Mouse (Mus musculus): ENCODE measurements around the gene Tnfaip6. TPM values are rescaled to one million over a fixed set of nuclear protein-coding genes. Genes with fewer than 3 reads are reported as not detected.
"Not testable (repeated sequence)": the region's sequence is repeated elsewhere in the genome, so short reads cannot be mapped to it uniquely, and the experiment has no call there.

The Tnfaip6 gene
- polyA plus RNA-seq (2015; fragmentation: Nextera tagmentation; extraction: Ambion mirVana), result 0.08 and 0.17 TPM in 2 replicates

GRCm38 (mm10) chr2:52037882-52038281 is at the start of gene Tnfaip6:
Gene Tnfaip6 (plus strand): TSS chr2:52038009.
- ATAC-seq (ENCODE audit: insufficient read depth), result no peak
- H3K9ac ChIP-seq, result no peak within 1 kb of the TSS
- WGBS (ENCODE audit: insufficient replicate concordance), result 4% methylated on average over 17 of the region's 17 CpGs

GRCm38 (mm10) chr2:51989559-51989958 is 48.2 kb upstream of the Tnfaip6 start:
- H3K4me2 ChIP-seq, result no peak overlapping the region
- H3K36me3 ChIP-seq (replicated peaks), result no peaks in the 10 kb centered on the region
- ATAC-seq (ENCODE audit: insufficient read depth), result no peak
- 50% methylated on average over 2 of the region's 2 CpGs for WGBS (ENCODE audit: insufficient replicate concordance)
- no peaks in the 10 kb centered on the region for H3K9me3 ChIP-seq (replicated peaks)
- H3K27ac ChIP-seq (replicated peaks), result no peak overlapping the region
- H3K27me3 ChIP-seq, result no peaks in the 10 kb centered on the region
- H3K4me3 ChIP-seq (replicated peaks), result no peak overlapping the region
- no peak overlapping the region for H3K9ac ChIP-seq
- H3K4me1 ChIP-seq (replicated peaks), result no peaks in the 10 kb centered on the region

More at GRCm38 (mm10) chr2:52037882-52038281, at the start of gene Tnfaip6:
- no peaks in the 10 kb centered on the region for H3K9me3 ChIP-seq (replicated peaks)
- H3K36me3 ChIP-seq (replicated peaks), result no peaks in the 10 kb centered on the region
- no peak within 1 kb of the TSS for H3K27ac ChIP-seq (replicated peaks)
- peak within 1 kb of the TSS; percentile 34 for H3K4me3 ChIP-seq (replicated peaks)
- H3K4me2 ChIP-seq, result peak within 1 kb of the TSS; percentile 59
- H3K4me1 ChIP-seq (replicated peaks), result 0 out of 2 replicates have a peak, but pooled peaks cover 4% of the 10 kb centered on the region
- peaks cover 26% of the 10 kb centered on the region for H3K27me3 ChIP-seq

- no peak overlapping the region for H3K4me2 ChIP-seq
- no peak overlapping the region for H3K27ac ChIP-seq (replicated peaks)
- no peak overlapping the region for H3K9ac ChIP-seq
- H3K27me3 ChIP-seq, result no peaks in the 10 kb centered on the region
- H3K9me3 ChIP-seq (replicated peaks), result no peaks in the 10 kb centered on the region
- WGBS (ENCODE audit: insufficient replicate concordance), result 77% methylated on average over 6 of the region's 6 CpGs
- H3K36me3 ChIP-seq (replicated peaks), result no peaks in the 10 kb centered on the region
- H3K4me3 ChIP-seq (replicated peaks), result no peak overlapping the region
- ATAC-seq (ENCODE audit: insufficient read depth), result no peak
- no peaks in the 10 kb centered on the region for H3K4me1 ChIP-seq (replicated peaks)
Observed at GRCm38 (mm10) chr2:51991447-51991846, 46.4 kb upstream of the Tnfaip6 start.

- no peak overlapping the region for H3K4me3 ChIP-seq (replicated peaks)
- H3K27ac ChIP-seq (replicated peaks), result no peak overlapping the region
- H3K4me1 ChIP-seq (replicated peaks), result no peaks in the 10 kb centered on the region
- no peak overlapping the region for H3K4me2 ChIP-seq
- H3K27me3 ChIP-seq, result no peaks in the 10 kb centered on the region
- WGBS (ENCODE audit: insufficient replicate concordance), result 51% methylated on average over 7 of the region's 7 CpGs
- H3K9me3 ChIP-seq (replicated peaks), result no peaks in the 10 kb centered on the region
- ATAC-seq (ENCODE audit: insufficient read depth), result no peak
- no peak overlapping the region for H3K9ac ChIP-seq
- no peaks in the 10 kb centered on the region for H3K36me3 ChIP-seq (replicated peaks)
Observed at GRCm38 (mm10) chr2:51999996-52000395, 37.8 kb upstream of the Tnfaip6 start.

- no peak overlapping the region for H3K4me2 ChIP-seq
- H3K4me3 ChIP-seq (replicated peaks), result no peak overlapping the region
- no peak for ATAC-seq (ENCODE audit: insufficient read depth)
Observed at GRCm38 (mm10) chr2:52001521-52001920, 36.3 kb upstream of the Tnfaip6 start.

GRCm38 (mm10) chr2:52002299-52002698 is 35.5 kb upstream of the Tnfaip6 start:
- not testable (repeated sequence) for H3K9me3 ChIP-seq (replicated peaks); H3K27me3 ChIP-seq; H3K36me3 ChIP-seq (replicated peaks); H3K27ac ChIP-seq (replicated peaks); H3K4me1 ChIP-seq (replicated peaks); ATAC-seq (ENCODE audit: insufficient read depth); H3K9ac ChIP-seq; H3K4me3 ChIP-seq (replicated peaks); H3K4me2 ChIP-seq
- WGBS (ENCODE audit: insufficient replicate concordance), result 63% methylated on average over 10 of the region's 10 CpGs

More at GRCm38 (mm10) chr2:52001521-52001920, 36.3 kb upstream of the Tnfaip6 start:
- Histone ChIP-seq H3K9me3 (replicated peaks) (no peaks in the 10 kb centered on the region), H3K27ac (replicated peaks) (no peak overlapping the region), H3K27me3 (no peaks in the 10 kb centered on the region), H3K36me3 (replicated peaks) (no peaks in the 10 kb centered on the region), H3K4me1 (replicated peaks) (no peaks in the 10 kb centered on the region), H3K9ac (no peak overlapping the region)
- 72% methylated on average over 8 of the region's 8 CpGs for WGBS (ENCODE audit: insufficient replicate concordance)

GRCm38 (mm10) chr2:52006380-52006779 is 31.4 kb upstream of the Tnfaip6 start:
- Histone ChIP-seq H3K4me1 (replicated peaks) (no peaks in the 10 kb centered on the region), H3K27me3 (no peaks in the 10 kb centered on the region), H3K36me3 (replicated peaks) (no peaks in the 10 kb centered on the region), H3K4me3 (replicated peaks) (no peak overlapping the region), H3K27ac (replicated peaks) (no peak overlapping the region), H3K4me2 (no peak overlapping the region), H3K9me3 (replicated peaks) (no peaks in the 10 kb centered on the region), H3K9ac (no peak overlapping the region)
- ATAC-seq (ENCODE audit: insufficient read depth), result no peak
- 67% methylated on average over 3 of the region's 3 CpGs for WGBS (ENCODE audit: insufficient replicate concordance)

- not testable (repeated sequence) for ATAC-seq (ENCODE audit: insufficient read depth); H3K4me2 ChIP-seq; H3K4me3 ChIP-seq (replicated peaks); H3K27me3 ChIP-seq; H3K4me1 ChIP-seq (replicated peaks); H3K36me3 ChIP-seq (replicated peaks); H3K9ac ChIP-seq; H3K27ac ChIP-seq (replicated peaks); H3K9me3 ChIP-seq (replicated peaks)
- 77% methylated on average over 3 of the region's 3 CpGs for WGBS (ENCODE audit: insufficient replicate concordance)
Observed at GRCm38 (mm10) chr2:52011820-52012219, 26.0 kb upstream of the Tnfaip6 start.

GRCm38 (mm10) chr2:52013306-52013820 is 24.4 kb upstream of the Tnfaip6 start:
- WGBS (ENCODE audit: insufficient replicate concordance), result 52% methylated on average over 9 of the region's 9 CpGs
- H3K27ac ChIP-seq (replicated peaks), result no peak overlapping the region
- H3K36me3 ChIP-seq (replicated peaks), result no peaks in the 10 kb centered on the region
- H3K4me1 ChIP-seq (replicated peaks), result no peaks in the 10 kb centered on the region
- H3K9ac ChIP-seq, result no peak overlapping the region
- H3K27me3 ChIP-seq, result 0 out of 2 replicates have a peak, but pooled peaks cover 5% of the 10 kb centered on the region
- H3K4me3 ChIP-seq (replicated peaks), result no peak overlapping the region
- H3K9me3 ChIP-seq (replicated peaks), result no peaks in the 10 kb centered on the region
- no peak overlapping the region for H3K4me2 ChIP-seq
- no peak for ATAC-seq (ENCODE audit: insufficient read depth)

- 44% methylated on average over 7 of the region's 7 CpGs for WGBS (ENCODE audit: insufficient replicate concordance)
- no peaks in the 10 kb centered on the region for H3K36me3 ChIP-seq (replicated peaks)
- no peaks in the 10 kb centered on the region for H3K9me3 ChIP-seq (replicated peaks)
- no peak for ATAC-seq (ENCODE audit: insufficient read depth)
- H3K4me3 ChIP-seq (replicated peaks), result no peak overlapping the region
- no peak overlapping the region for H3K27ac ChIP-seq (replicated peaks)
- H3K9ac ChIP-seq, result no peak overlapping the region
- H3K4me1 ChIP-seq (replicated peaks), result no peaks in the 10 kb centered on the region
- 0 out of 2 replicates have a peak, but pooled peaks cover 5% of the 10 kb centered on the region for H3K27me3 ChIP-seq
- H3K4me2 ChIP-seq, result no peak overlapping the region
Observed at GRCm38 (mm10) chr2:52016361-52016760, 21.4 kb upstream of the Tnfaip6 start.

GRCm38 (mm10) chr2:52027061-52027460 is 10.7 kb upstream of the Tnfaip6 start:
- no peak for ATAC-seq (ENCODE audit: insufficient read depth)
- no peak overlapping the region for H3K27ac ChIP-seq (replicated peaks)
- no peak overlapping the region for H3K4me3 ChIP-seq (replicated peaks)
- H3K4me1 ChIP-seq (replicated peaks), result no peaks in the 10 kb centered on the region
- H3K9me3 ChIP-seq (replicated peaks), result no peaks in the 10 kb centered on the region
- WGBS (ENCODE audit: insufficient replicate concordance), result 57% methylated on average over 4 of the region's 4 CpGs
- no peak overlapping the region for H3K4me2 ChIP-seq
- no peak overlapping the region for H3K9ac ChIP-seq
- H3K36me3 ChIP-seq (replicated peaks), result no peaks in the 10 kb centered on the region
- H3K27me3 ChIP-seq, result no peaks in the 10 kb centered on the region

GRCm38 (mm10) chr2:52029426-52029825 is 8.4 kb upstream of the Tnfaip6 start:
- H3K27ac ChIP-seq (replicated peaks), result no peak overlapping the region
- H3K4me2 ChIP-seq, result no peak overlapping the region
- ATAC-seq (ENCODE audit: insufficient read depth), result no peak
- H3K9ac ChIP-seq, result no peak overlapping the region
- no peaks in the 10 kb centered on the region for H3K36me3 ChIP-seq (replicated peaks)
- H3K9me3 ChIP-seq (replicated peaks), result no peaks in the 10 kb centered on the region
- H3K27me3 ChIP-seq, result no peaks in the 10 kb centered on the region
- 56% methylated on average over 3 of the region's 3 CpGs for WGBS (ENCODE audit: insufficient replicate concordance)
- H3K4me3 ChIP-seq (replicated peaks), result no peak overlapping the region
- H3K4me1 ChIP-seq (replicated peaks), result no peaks in the 10 kb centered on the region

Measured in liver, embryonic 15.5 days (tissue).